Mouse (Mus musculus) neural tube, embryonic 14.5 days (tissue): ENCODE data around the gene 4932438H23Rik. TPM values are rescaled to one million over a fixed set of nuclear protein-coding genes. Genes with fewer than 3 reads are reported as not detected.
"Not testable (repeated sequence)": the region's sequence is repeated elsewhere in the genome, so short reads cannot be mapped to it uniquely, and the experiment has no call there.

Source experiments
- ATAC-seq: fragments of 200-750 bp; cut with Nextera tagmentation; 2 replicates; pipeline ENCODE4 v1.8.0; 2017; ENCODE audit warnings: low read depth, mild to moderate bottlenecking, moderate TSS enrichment, moderate library complexity
- H3K27ac ChIP-seq: fragments of 300-500 bp; sonication (generic); 2 replicates; pipeline ENCODE4 v1.5.1; 2014; ENCODE audit warnings: low read depth, mild to moderate bottlenecking, control low read depth, low read length, moderate library complexity, mixed read lengths
- H3K27me3 ChIP-seq: fragments of 300-500 bp; sonication (generic); 2 replicates; pipeline ENCODE4 v1.6.1; 2014; ENCODE audit warnings: low read length; ENCODE audit not compliant: control insufficient read depth, insufficient read depth
- H3K36me3 ChIP-seq: fragments of 300-500 bp; sonication (generic); 2 replicates; pipeline ENCODE4 v1.6.1; 2014; ENCODE audit warnings: low read length, mixed read lengths; ENCODE audit not compliant: control insufficient read depth, insufficient read depth
- H3K4me1 ChIP-seq: fragments of 300-500 bp; sonication (generic); 2 replicates; pipeline ENCODE4 v1.6.1; 2014; ENCODE audit warnings: low read length; ENCODE audit not compliant: control insufficient read depth, insufficient read depth
- H3K4me2 ChIP-seq: fragments of 300-500 bp; sonication (generic); 2 replicates; pipeline ENCODE4 v1.6.1; 2014; ENCODE audit warnings: mild to moderate bottlenecking, low read depth, low read length, control low read depth
- H3K4me3 ChIP-seq: fragments of 300-500 bp; sonication (generic); 2 replicates; pipeline ENCODE4 v1.5.1; 2014; ENCODE audit warnings: low read depth, low read length, control low read depth, mixed read lengths
- H3K9ac ChIP-seq: fragments of 300-500 bp; sonication (generic); replicated peaks from 2 replicates; pipeline ENCODE4 v1.6.1; 2014; ENCODE audit warnings: low read depth, mild to moderate bottlenecking, control low read depth, low read length, mixed read lengths
- H3K9me3 ChIP-seq: fragments of 300-500 bp; sonication (generic); 2 replicates; pipeline ENCODE4 v1.6.1; 2016; ENCODE audit warnings: low read length; ENCODE audit not compliant: control insufficient read depth
- WGBS: fragments of 180-500 bp; shearing (Covaris S2); extraction: QIAGEN DNeasy Blood & Tissue Kit; methylation state at CpG from one replicate; pipeline ENCODE4 v1.1.7; 2014; 5-methylcytosine and 5-hydroxymethylcytosine counted together
- polyA plus RNA-seq: library from polyadenylated mRNA; unstranded; fragments of >200 nt; fragmentation: Nextera tagmentation; extraction: Ambion mirVana; gene quantifications from 2 replicates; pipeline ENCODE4 v1.2.1, GENCODE M21; 2014

4932438H23Rik gene
- polyA plus RNA-seq, 1 experiment from 2014 or later = 0.37 TPM

DNA sequence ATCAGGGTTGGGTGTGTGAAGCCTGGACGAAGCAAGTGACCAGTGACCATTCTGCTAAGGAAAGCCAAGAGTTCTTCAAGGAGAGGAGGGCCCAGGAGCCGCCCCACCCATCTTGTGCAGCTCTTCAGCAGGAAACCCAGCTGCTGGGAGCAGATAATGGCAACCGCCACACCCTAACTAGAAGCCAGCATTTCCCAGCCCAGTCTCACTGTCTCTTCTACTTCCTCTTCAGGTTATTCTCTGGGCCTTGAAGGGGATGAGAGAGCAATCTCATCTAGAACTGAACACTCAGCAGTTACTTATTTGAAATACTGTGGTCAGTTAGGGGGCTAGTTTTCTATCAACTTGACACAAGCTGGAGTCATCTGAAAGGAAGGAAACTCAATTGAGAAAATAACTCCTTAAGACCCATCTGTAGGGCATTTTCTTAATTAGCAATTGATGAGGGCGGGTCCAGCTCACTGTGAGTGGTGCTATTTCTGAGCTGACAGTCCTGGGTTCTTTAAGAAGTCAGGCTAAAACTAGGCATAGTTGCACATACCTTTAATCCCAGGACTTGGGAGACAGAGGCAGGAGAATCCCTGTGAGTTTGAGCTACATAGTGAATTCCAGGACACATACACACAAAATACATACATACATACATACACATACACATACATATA is 8.1 kb downstream of the 4932438H23Rik start:
- no peaks in the 10 kb centered on the region for H3K36me3 ChIP-seq
- H3K27ac ChIP-seq = no peak overlapping the region
- no peak overlapping the region for H3K9ac ChIP-seq
- H3K4me2 ChIP-seq = no peak overlapping the region
- no peak for ATAC-seq
- H3K9me3 ChIP-seq = no peaks in the 10 kb centered on the region
- H3K27me3 ChIP-seq = peaks cover 5% of the 10 kb centered on the region; the same call in 1 of the 2 replicates
- 0 out of 2 replicates have a peak, but pooled peaks cover 4% of the 10 kb centered on the region for H3K4me1 ChIP-seq
- no peak overlapping the region for H3K4me3 ChIP-seq
- WGBS = 57% methylated on average over 4 of the region's 4 CpGs

DNA sequence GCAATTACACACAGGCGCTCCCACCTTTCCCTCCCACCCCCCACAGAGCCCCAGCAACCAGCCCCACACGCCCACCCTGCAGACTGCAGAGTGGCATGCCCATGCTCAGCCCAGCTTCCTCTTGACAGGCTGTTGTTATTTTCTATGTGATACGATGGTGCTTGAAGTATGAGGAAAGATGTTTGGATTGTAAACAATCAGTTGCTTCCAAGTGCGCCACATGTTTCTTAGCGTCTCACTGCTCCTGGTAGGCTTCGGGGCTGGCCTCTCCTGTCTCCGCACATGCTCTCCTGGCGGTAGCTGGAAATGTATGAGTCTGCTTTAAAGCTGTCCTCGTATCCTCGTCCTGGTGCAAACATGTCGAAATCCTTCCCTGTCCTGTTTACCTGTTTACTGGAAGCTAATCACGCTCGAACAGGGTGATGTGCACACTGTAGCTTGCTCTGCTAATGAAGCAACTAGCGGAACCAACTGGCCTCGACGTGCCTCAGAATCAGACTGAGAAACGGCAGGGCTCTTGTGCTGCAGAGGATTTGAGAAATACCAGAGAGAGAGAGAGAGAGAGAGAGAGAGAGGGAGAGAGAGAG is 9.6 kb downstream of the 4932438H23Rik start:
- H3K4me2 ChIP-seq = no peak overlapping the region

DNA sequence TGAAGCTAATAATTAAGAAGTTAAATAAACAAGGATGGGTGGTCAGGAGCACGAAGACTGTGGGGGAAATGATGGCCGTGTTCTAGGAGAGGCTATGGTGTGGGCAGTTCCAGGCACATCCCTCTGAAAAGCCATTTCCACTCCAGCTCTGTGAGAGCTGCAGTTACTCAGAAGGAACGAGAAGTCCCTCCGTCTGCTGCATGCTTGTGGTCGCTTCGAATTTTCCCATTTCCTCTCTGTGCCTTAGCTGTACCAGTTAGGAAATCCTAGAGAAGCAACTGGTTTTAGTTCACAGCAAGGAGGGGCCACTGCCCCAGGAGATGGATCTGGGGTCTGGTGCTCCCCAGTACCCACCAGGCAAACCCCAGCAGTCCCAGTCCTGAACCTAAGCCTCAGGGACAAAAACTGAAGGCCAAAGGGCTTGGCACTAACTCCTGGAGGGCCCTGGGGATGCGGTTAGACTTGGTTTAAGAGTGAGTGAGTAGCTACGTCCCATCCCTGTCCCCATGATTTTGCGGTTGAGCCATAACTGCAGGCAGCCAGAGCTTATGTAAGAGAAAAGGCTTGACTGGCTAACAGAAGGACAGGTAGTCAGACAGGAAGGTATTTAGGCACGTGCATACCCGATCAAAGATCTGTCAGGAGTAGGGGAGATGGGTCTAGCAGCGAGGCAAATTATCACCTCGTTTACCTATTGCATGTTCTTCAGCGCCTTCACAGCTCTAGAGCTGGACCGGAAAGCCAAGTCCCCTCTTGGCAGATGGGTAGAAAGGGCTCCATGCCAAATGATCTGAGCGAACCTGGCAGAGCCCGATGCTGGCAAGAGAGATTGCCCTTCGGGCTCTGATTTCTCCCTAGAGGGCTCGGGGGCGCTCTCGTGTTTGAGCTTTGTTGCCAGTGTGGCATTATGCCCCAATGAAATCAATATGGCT is 10.3 kb downstream of the 4932438H23Rik start:
- no peak for ATAC-seq
- H3K27ac ChIP-seq = no peak overlapping the region
- H3K36me3 ChIP-seq = no peaks in the 10 kb centered on the region
- H3K4me1 ChIP-seq = 0 out of 2 replicates have a peak, but pooled peaks cover 4% of the 10 kb centered on the region
- H3K4me2 ChIP-seq = no peak overlapping the region
- H3K9ac ChIP-seq = no peak overlapping the region
- peaks cover 5% of the 10 kb centered on the region; the same call in 1 of the 2 replicates for H3K27me3 ChIP-seq
- 76% methylated on average over 21 of the region's 21 CpGs for WGBS
- H3K4me3 ChIP-seq = no peak overlapping the region
- H3K9me3 ChIP-seq = no peaks in the 10 kb centered on the region

More for the DNA sequence above, 9.6 kb downstream of the 4932438H23Rik start:
- ATAC-seq = no peak
- Histone ChIP-seq H3K9me3 (no peaks in the 10 kb centered on the region), H3K27me3 (peaks cover 5% of the 10 kb centered on the region; the same call in 1 of the 2 replicates), H3K4me1 (0 out of 2 replicates have a peak, but pooled peaks cover 4% of the 10 kb centered on the region), H3K36me3 (no peaks in the 10 kb centered on the region), H3K9ac (no peak overlapping the region), H3K4me3 (no peak overlapping the region), H3K27ac (no peak overlapping the region)
- 66% methylated on average over 17 of the region's 17 CpGs for whole genome bisulfite sequencing

DNA sequence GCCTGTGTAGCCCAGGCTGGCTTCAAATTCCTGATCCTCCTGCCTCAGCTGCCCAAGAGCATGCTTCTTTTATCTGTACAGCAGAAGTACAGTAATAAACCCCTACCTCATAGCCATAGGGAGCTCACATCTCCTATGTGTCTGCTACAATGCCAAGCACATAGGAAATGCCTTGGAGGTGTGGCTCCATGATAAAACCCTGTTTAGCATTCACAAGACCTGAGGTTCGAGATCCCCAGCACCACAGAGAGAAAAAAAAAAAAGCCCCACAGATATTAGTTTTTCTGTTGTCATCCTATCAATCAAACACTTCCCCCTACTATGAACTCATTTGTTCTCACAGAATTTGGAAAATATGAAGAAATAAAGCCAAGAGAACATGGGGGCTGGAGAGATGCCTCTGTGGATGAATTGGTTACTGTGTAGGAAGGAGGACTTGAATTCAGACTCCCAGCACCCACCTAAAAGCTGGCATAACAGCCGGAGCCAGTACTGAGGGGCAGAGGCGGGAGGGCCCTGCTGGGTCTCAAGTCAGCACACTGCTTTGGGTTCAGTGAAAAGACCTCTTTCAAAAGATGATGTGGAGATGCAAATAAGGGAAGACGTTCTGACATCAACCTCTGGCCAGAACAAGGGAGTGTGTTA is 11.8 kb downstream of the 4932438H23Rik start:
- peaks cover 5% of the 10 kb centered on the region; the same call in 1 of the 2 replicates for H3K27me3 ChIP-seq

DNA sequence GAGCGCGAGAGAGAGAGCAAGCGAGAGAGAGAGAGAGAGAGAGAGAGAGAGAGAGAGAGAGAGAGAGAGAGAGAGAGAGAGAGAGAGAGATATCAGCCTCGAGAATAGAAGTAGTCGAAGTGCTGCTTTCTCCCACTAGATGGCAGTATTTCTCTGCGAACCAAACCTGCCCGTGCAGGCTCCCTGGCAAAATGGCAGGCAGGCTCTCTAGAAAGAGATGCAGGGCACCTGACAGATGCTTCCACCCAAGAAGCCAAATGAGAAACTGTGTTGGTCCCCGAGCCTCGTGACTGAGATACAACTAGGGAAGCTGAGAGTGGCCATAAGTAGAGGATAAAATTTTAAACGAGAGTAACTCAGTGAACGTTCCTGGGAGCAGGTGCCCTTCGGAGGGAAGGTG is 13.4 kb downstream of the 4932438H23Rik start:
- H3K4me2 ChIP-seq = no peak overlapping the region
- peaks cover 3% of the 10 kb centered on the region; the same call in 1 of the 2 replicates for H3K27me3 ChIP-seq
- WGBS = 24% methylated on average over 9 of the region's 12 CpGs

More for the DNA sequence above, 11.8 kb downstream of the 4932438H23Rik start:
- H3K9ac ChIP-seq = no peak overlapping the region
- no peak overlapping the region for H3K4me3 ChIP-seq
- ATAC-seq = no peak
- H3K4me2 ChIP-seq = no peak overlapping the region
- no peaks in the 10 kb centered on the region for H3K9me3 ChIP-seq
- WGBS = 71% methylated on average over 4 of the region's 4 CpGs
- no peak overlapping the region for H3K27ac ChIP-seq
- no peaks in the 10 kb centered on the region for H3K36me3 ChIP-seq
- 0 out of 2 replicates have a peak, but pooled peaks cover 4% of the 10 kb centered on the region for H3K4me1 ChIP-seq

DNA sequence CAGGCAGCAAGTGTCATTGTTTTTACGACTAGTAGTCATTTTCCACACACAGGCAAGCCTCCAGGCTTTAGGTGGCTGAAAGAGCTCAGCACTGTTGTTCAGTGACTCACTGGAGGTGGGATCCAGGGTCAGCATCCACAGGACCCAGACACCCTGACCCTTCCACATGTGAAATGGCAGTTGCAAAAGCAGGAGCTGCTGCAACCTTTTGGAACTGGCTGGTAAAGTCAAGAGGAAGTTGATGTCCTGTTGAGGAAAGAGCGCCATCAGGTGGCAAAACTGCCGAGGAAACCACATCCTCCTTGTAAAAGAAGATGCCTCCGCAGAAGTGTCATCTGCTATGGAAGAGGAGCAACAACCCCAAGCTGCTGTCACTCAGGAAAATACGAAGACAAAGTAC is 18.7 kb downstream of the 4932438H23Rik start:
- Histone ChIP-seq H3K27ac (no peak overlapping the region), H3K9ac (no peak overlapping the region), H3K36me3 (no peaks in the 10 kb centered on the region), H3K4me2 (no peak overlapping the region), H3K4me1 (no peaks in the 10 kb centered on the region), H3K27me3 (no peaks in the 10 kb centered on the region), H3K4me3 (no peak overlapping the region), H3K9me3 (no peaks in the 10 kb centered on the region)
- 79% methylated on average over 5 of the region's 5 CpGs for WGBS
- ATAC-seq = no peak

More for the DNA sequence above, 13.4 kb downstream of the 4932438H23Rik start:
- H3K4me3 ChIP-seq = no peak overlapping the region
- H3K9me3 ChIP-seq = no peaks in the 10 kb centered on the region
- H3K4me1 ChIP-seq = 0 out of 2 replicates have a peak, but pooled peaks cover 4% of the 10 kb centered on the region
- H3K27ac ChIP-seq = no peak overlapping the region
- peak; percentile 69; the same call in 1 of the 2 replicates for ATAC-seq
- no peak overlapping the region for H3K9ac ChIP-seq
- no peaks in the 10 kb centered on the region for H3K36me3 ChIP-seq

DNA sequence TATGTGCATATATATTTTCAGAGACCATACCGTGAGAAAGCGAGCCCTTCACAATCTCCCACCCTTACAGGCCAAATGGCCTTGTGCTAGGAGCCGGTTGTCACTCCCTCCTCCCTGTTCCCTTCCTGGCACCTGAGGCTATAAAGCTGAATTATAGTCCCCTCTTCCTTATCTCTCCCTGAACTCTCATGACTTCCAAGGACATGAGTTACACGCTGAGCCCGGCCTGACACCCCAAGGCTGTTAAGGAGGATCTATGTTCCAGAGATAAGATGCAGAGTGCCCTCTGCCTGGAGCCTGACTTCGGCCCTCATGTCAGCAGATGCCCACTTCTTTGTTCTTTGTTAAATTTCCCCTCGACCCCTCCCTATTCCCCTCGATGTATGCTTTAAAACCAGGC is 19.5 kb downstream of the 4932438H23Rik start:
- H3K4me2 ChIP-seq, H3K27ac ChIP-seq, H3K9ac ChIP-seq, H3K4me3 ChIP-seq, ATAC-seq, H3K27me3 ChIP-seq, H3K9me3 ChIP-seq, H3K36me3 ChIP-seq, H3K4me1 ChIP-seq: not testable (repeated sequence)
- 79% methylated on average over 8 of the region's 8 CpGs for WGBS

DNA sequence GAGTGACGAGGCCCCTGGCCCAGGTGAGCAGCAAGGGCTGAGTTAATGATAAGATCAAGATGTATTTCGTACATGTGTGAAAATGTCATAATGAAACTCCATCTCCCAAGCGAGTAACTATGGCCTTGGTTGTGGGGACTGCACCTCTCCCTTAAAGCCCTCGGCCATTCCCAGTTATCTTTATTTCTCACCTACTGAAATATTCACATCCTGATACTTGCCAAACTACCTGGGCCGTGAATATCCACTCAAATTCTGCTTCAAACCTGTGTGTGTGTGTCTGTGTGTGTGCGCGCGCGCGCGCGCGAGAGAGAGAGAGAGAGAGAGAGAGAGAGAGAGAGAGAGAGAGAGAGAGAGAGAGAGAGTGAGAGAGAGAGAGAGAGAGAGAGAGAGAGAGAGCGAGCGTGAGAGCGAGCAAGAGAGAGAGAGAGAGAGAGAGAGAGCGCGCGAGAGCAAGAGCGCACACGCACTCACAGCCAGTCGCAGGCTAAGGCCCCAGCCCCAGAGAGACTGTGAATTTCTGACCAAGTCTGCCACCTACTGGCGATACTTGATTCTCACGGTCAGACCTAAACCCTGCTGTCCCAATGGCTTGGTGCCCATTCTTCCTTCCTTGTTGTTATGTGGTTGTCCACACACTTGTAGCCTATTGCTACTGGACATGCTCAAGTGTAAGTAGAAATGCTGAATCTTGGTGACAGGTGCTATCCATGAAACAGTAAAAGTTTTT is 21.6 kb downstream of the 4932438H23Rik start:
- 38% methylated on average over 22 of the region's 24 CpGs for WGBS
- H3K4me3 ChIP-seq = no peak overlapping the region

More for the DNA sequence above, 21.6 kb downstream of the 4932438H23Rik start:
- H3K27me3 ChIP-seq = 0 out of 2 replicates have a peak, but pooled peaks cover 2% of the 10 kb centered on the region
- H3K27ac ChIP-seq = no peak overlapping the region
- H3K36me3 ChIP-seq = no peaks in the 10 kb centered on the region
- H3K9me3 ChIP-seq = no peaks in the 10 kb centered on the region
- ATAC-seq = peak; percentile 97
- H3K4me2 ChIP-seq = no peak overlapping the region
- no peak overlapping the region for H3K9ac ChIP-seq
- 0 out of 2 replicates have a peak, but pooled peaks cover 5% of the 10 kb centered on the region for H3K4me1 ChIP-seq
